Mouse (Mus musculus): ENCODE measurements around the gene Srsf7.
A peak's percentile ranks its signal among the peaks of the same experiment; 100 is the strongest.
"Not testable (repeated sequence)": the region's sequence is repeated elsewhere in the genome, so short reads cannot be mapped to it uniquely, and the experiment has no call there.

Gene Srsf7

DNA sequence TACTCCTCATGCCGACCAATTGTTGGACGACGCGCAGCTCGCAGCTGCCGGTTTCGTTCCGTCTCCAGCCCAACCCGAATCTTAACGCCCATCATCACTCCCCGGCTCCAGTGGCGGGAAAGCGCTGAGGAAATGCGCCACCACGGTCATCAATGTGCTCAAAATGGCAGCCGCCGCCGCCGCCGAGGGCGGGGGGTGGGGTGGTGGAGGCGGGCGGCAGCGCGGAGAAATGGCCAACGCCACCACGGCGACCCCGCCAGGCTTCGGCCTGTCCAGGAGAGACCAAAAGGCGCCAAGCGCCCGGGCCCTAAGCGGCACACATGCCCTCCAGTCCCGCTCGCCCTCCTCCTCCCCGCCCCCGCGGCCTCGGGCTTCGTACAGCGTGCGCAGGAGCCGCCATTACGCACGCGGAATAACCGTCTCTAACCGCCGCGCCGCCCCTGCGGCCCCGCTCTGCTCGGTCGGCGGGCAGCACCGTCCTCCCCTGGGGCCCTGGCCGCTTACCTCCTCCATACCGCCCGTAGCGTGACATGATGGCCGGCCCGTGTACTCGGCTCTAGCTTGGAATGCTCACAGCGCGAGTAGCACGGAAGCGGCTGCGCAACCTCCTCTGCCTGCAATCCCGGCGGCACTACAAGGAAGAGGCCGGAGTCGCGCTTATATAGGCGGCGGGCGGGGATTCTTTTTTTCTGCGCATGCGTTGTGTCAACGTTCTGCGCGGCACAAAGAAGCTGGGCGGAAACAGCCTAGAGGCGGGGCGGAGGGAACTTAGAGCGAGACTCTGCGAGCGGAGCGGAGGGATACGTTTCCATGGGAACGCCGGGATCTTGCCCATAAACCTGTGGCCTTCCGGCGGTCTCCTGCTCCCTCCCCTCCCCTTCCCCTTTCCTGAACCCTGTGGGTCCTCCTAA, at the start of gene Srsf7, which contains the start of gene Ttc39d:
TSS of gene Srsf7 (minus strand) at position 637 of the 911 bp plus-strand sequence.
TSS of gene Ttc39d (plus strand) at position 790 of the 911 bp plus-strand sequence.
- DNase-seq, result peak; percentile 98

GRCm38 (mm10) chr17:80255208-80255607, 48.1 kb upstream of the Srsf7 start:
- DNase-seq, result peak; percentile 84

- peak; percentile 7 for DNase-seq
Observed at GRCm38 (mm10) chr17:80254421-80254820, 47.3 kb upstream of the Srsf7 start.

- peak; percentile 50 for DNase-seq
Observed at GRCm38 (mm10) chr17:80252757-80253525, 45.8 kb upstream of the Srsf7 start.

- DNase-seq, result peak; percentile 16
Observed at GRCm38 (mm10) chr17:80243116-80243515, 36.0 kb upstream of the Srsf7 start.

DNA sequence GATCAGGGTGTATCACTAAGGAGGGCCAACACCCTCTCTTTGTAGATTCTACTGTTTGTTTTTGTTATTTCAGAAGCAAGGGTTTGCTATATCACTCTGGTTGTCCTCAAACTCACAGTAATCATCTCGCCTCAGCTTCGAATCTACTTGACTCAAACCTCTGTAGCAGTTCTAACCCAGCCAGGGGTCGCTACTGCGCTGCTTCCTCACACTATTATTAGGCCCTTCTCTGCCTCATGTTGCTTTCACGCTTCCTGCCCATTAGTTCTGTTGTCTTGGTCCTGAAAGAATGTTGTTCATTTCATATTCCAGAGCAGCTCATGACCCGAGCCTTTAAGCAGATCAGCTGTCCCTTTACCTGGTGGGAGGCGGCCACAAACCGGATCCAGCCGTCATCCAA, 34.5 kb upstream of the Srsf7 start:
- DNase-seq, result no peak

- no peak for DNase-seq
Observed at GRCm38 (mm10) chr17:80237475-80237874, 30.4 kb upstream of the Srsf7 start.

GRCm38 (mm10) chr17:80236805-80237204, 29.7 kb upstream of the Srsf7 start:
- DNase-seq, result no peak

GRCm38 (mm10) chr17:80235477-80235876, 28.4 kb upstream of the Srsf7 start:
- no peak for DNase-seq

DNA sequence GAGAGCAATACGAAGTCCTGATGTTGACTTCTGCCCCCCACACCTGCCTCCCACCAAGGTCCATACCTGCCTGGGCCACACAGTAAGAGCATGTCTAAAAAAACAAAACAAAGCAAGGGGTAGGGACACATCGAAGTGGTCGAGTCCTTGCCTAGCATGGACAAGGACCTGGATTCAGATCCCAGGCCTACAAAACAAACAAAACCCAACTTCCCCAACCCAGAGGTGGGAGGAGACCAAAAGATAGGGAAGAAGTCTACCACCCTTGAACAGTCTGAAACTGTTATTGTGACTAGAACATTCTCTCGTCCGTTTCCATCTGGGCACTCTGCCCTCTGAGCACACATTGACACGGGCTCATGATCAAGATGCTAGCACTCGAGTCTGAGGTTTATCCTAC, 27.3 kb upstream of the Srsf7 start:
- DNase-seq, result no peak

DNA sequence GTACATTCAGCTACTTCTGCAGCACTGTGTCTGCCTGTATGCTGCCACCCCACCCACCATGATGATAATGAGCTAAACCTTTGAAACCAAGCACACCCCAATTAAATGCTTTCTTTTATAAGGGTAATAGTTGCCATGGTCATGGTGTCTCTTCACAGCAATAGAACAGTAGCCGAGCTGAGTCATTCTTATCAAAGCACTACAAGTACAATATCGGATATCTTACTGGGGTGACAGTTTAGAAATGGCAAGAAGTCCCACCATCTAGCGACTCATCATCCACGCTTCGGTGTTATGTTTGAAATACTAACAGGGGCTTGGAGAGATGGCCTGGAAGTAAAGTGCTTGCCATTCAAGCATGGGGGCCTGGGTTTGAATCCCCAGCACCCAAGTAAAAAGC, 26.7 kb upstream of the Srsf7 start:
- no peak for DNase-seq

- no peak for DNase-seq
Observed at GRCm38 (mm10) chr17:80229396-80229795, 22.3 kb upstream of the Srsf7 start.

- DNase-seq, result not testable (repeated sequence)
Observed at GRCm38 (mm10) chr17:80225142-80225541, 18.0 kb upstream of the Srsf7 start.

- peak; percentile 93 for DNase-seq
Observed at GRCm38 (mm10) chr17:80224326-80225116, 17.4 kb upstream of the Srsf7 start, which contains the start of gene Gemin6. TSS of gene Gemin6 (plus strand) at chr17:80224441.

- no peak for DNase-seq
Observed at GRCm38 (mm10) chr17:80223829-80224228, 16.7 kb upstream of the Srsf7 start.

GRCm38 (mm10) chr17:80221890-80222628, 15.0 kb upstream of the Srsf7 start:
- DNase-seq, result no peak

DNA sequence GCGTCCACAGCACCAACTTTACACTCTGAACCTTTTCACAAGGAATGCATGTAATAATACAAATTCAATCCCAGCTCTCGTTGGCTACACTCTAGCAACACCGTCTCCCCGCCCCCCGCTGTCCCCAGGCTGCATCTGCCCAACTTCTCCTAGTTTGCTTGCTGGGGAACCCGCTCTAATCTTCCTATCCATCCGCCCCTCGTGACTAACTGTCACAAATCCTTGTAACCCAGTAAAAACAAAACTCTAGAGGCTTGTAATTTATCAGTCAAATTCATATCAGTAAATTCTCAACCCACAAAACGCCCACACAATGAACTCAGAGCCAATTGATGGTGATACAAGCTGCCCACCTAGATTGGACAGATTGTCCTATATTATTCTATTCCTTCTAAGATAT, 14.1 kb upstream of the Srsf7 start:
- no peak for DNase-seq

DNA sequence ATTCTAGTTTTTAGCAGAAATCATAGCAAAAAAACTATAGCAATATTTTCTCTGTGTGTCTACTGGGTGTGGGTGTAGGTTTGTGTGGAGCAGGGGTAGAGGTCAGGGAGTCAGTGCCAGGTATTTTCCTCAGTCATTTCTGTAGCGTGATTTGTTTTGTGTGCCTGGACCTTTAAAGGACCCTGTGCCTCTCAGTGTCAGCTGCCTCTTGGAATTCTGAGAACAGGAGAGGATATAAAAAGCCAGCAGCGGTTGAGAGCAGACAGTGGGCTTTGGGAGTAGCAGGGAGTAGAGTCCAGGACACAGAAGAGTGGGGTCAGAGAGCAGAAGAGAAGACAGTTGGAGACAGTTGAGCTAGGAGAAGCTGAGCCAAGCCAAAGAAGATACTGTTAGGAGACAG, 13.0 kb upstream of the Srsf7 start:
- DNase-seq, result no peak

GRCm38 (mm10) chr17:80213998-80214397, 6.9 kb upstream of the Srsf7 start:
- DNase-seq, result not testable (repeated sequence)

GRCm38 (mm10) chr17:80206301-80206670, 821 bp downstream of the Srsf7 start:
- DNase-seq, result no peak

GRCm38 (mm10) chr17:80205657-80206056, 1.4 kb downstream of the Srsf7 start:
- no peak for DNase-seq

DNA sequence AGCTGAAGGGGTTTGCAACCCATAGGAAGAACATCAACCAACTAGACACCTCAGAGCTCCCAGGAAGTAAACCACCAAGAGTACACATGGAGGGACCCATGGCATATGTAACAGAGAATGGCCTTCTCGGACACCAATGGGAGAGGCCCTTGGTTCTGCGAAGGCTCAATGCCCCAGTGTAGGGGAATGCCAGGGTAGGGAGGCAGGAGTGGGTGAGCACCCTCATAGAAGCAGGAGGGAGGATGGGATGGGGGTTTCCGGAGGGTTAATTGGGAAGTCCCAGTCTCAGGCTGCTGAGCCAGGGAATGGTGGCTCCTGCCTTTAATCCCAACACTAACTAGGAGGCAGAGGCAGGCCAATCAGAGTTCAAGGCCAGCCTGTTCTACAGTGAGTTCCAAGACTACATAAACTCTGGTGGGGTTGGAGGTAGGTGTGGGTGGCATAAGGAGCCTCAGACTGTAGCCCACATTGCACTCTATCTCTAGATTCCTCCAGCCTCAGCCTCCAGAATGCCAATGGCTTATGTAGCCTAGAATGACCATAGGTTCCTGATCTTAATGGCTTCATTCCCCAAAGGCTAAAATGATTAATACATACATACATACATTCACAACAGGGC, 7.8 kb downstream of the Srsf7 start:
- DNase-seq, result no peak
